Mouse (Mus musculus) cortical plate, adult 2 months (tissue): ENCODE data around the gene Nenf.

Experiments
- CTCF ChIP-seq: fragments of 200-500 bp; IDR thresholded peaks from 2 replicates; pipeline ENCODE4 v1.5.1; 2011; ENCODE audit warnings: mild to moderate bottlenecking, control low read depth, low read length; ENCODE audit not compliant: insufficient read depth; ENCODE audit errors: extremely low read depth
- POLR2A ChIP-seq: fragments of 200-500 bp; IDR thresholded peaks from 2 replicates; pipeline ENCODE4 v1.6.1; 2011; ENCODE audit warnings: mild to moderate bottlenecking, low read length, control low read depth; ENCODE audit not compliant: insufficient read depth; ENCODE audit errors: extremely low read depth

- TF ChIP-seq CTCF, result no peak
- peak; percentile 98 for TF ChIP-seq POLR2A
Observed at GRCm38 (mm10) chr1:191325726-191326232, 7.8 kb upstream of the Nenf start, which contains the start of gene Tmem206.
